Mouse (Mus musculus): ENCODE results near the gene Golgb1.

The Golgb1 gene

GRCm38 (mm10) chr16:36918505-36918904 is 43.6 kb downstream of the Golgb1 start:
- no peak for DNase-seq (ENCODE audit: low spot score in 2 of 2)

- no peak for DNase-seq (ENCODE audit: low spot score in 2 of 2)
Observed at GRCm38 (mm10) chr16:36920410-36920809, 45.5 kb downstream of the Golgb1 start.

GRCm38 (mm10) chr16:36921067-36921613 is 46.2 kb downstream of the Golgb1 start:
- no peak for DNase-seq (ENCODE audit: low spot score in 2 of 2)

- DNase-seq (ENCODE audit: low spot score in 2 of 2), result no peak
Observed at GRCm38 (mm10) chr16:36921980-36922379, 47.0 kb downstream of the Golgb1 start.

GRCm38 (mm10) chr16:36924312-36924711 is 49.4 kb downstream of the Golgb1 start:
- DNase-seq (ENCODE audit: low spot score in 2 of 2), result no peak

GRCm38 (mm10) chr16:36925351-36925750 is 50.4 kb downstream of the Golgb1 start:
- no peak for DNase-seq (ENCODE audit: low spot score in 2 of 2)

GRCm38 (mm10) chr16:36925797-36926196 is 50.9 kb downstream of the Golgb1 start:
- DNase-seq (ENCODE audit: low spot score in 2 of 2), result no peak

GRCm38 (mm10) chr16:36926514-36927447 is 51.8 kb downstream of the Golgb1 start:
- DNase-seq (ENCODE audit: low spot score in 2 of 2), result no peak

- DNase-seq (ENCODE audit: low spot score in 2 of 2), result no peak
Observed at GRCm38 (mm10) chr16:36927495-36928105, 52.7 kb downstream of the Golgb1 start.

GRCm38 (mm10) chr16:36928106-36928500 is 53.2 kb downstream of the Golgb1 start:
- no peak for DNase-seq (ENCODE audit: low spot score in 2 of 2)

GRCm38 (mm10) chr16:36929216-36929615 is 54.3 kb downstream of the Golgb1 start:
- DNase-seq (ENCODE audit: low spot score in 2 of 2), result no peak

GRCm38 (mm10) chr16:36930231-36931136 is 55.5 kb downstream of the Golgb1 start:
- DNase-seq (ENCODE audit: low spot score in 2 of 2), result no peak

GRCm38 (mm10) chr16:36931381-36931780 is 56.4 kb downstream of the Golgb1 start:
- DNase-seq (ENCODE audit: low spot score in 2 of 2), result no peak

GRCm38 (mm10) chr16:36931976-36932375 is 57.0 kb downstream of the Golgb1 start:
- DNase-seq (ENCODE audit: low spot score in 2 of 2), result no peak

- DNase-seq (ENCODE audit: low spot score in 2 of 2), result no peak
Observed at GRCm38 (mm10) chr16:36932546-36932945, 57.6 kb downstream of the Golgb1 start.

GRCm38 (mm10) chr16:36934131-36934840 is 59.3 kb downstream of the Golgb1 start:
- DNase-seq (ENCODE audit: low spot score in 2 of 2), result peak; percentile 64 to 71

GRCm38 (mm10) chr16:36934841-36935620 is 60.1 kb downstream of the Golgb1 start, which contains the start of gene Hcls1:
Hcls1 (plus strand) TSS chr16:36934983.
- DNase-seq (ENCODE audit: low spot score in 2 of 2), result peak; percentile 84 to 86

- peak; percentile 54 to 59 for DNase-seq (ENCODE audit: low spot score in 2 of 2)
Observed at GRCm38 (mm10) chr16:36935814-36936213, 60.9 kb downstream of the Golgb1 start.

GRCm38 (mm10) chr16:36941137-36941727 is 66.3 kb downstream of the Golgb1 start:
- peak; percentile 73 to 74 for DNase-seq (ENCODE audit: low spot score in 2 of 2)

GRCm38 (mm10) chr16:36941895-36942294 is 67.0 kb downstream of the Golgb1 start:
- no peak for DNase-seq (ENCODE audit: low spot score in 2 of 2)

All from spleen, postnatal 36 days (tissue).